Mouse (Mus musculus): ENCODE data around the gene Wdr41. TPM values are rescaled to one million over a fixed set of nuclear protein-coding genes. Genes with fewer than 3 reads are reported as not detected.

Wdr41 gene
- total and polyA plus RNA-seq, 3 experiments = 5.0 to 12.7 (median 10.7) TPM

DNA sequence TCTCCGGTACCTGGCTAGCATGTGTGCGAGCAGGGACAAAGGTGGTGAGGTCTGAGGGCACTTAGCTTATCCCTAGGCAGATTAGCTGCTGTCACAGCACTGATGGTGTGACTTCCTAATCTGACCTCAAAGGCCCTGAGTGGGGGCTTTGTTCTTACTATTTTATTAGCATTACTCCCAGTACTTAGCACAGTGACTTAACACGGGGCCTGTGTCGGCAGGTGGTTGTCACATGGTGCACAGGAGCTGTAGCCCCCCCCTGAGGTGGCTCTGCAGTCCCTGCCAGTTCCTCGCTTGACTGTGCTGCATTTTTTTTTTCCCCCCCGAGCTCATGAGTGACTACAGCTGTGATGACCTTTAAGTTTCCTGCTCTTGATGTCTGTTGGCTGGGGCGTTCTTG, 2.9 kb downstream of the Wdr41 start:
- H3K9ac ChIP-seq (ENCODE audit: insufficient read depth, low read depth) = no peak overlapping the region
- in situ Hi-C loops (cut with MboI; ENCODE audit: low pct_ligation_motif_present, low pct_unique_long_range_greater_than_20kb, low sequenced_read_pairs) (no loop called here), dilution Hi-C loops (cut with MboI; ENCODE audit: extremely low pct_ligation_motif_present, extremely low pct_unique_long_range_greater_than_20kb, low sequenced_read_pairs) (no loop called here)
- no peak overlapping the region for H3K27ac ChIP-seq (ENCODE audit: insufficient read depth, low read depth)
- DNase-seq (ENCODE audit: extremely low read depth) = no peak
- H3K4me2 ChIP-seq (ENCODE audit: insufficient read depth, low read depth, poor library complexity, severe bottlenecking) = no peak overlapping the region
- H3K79me2 ChIP-seq (replicated peaks; ENCODE audit: control insufficient read depth, extremely low read depth, insufficient read depth, poor library complexity, severe bottlenecking) = no peaks in the 10 kb centered on the region
- peaks cover 5 to 32% of the 10 kb centered on the region in 2 experiments; a peak in 3 of 4 replicates for H3K4me1 ChIP-seq (ENCODE audit: control insufficient read depth in 1 of 2, insufficient read depth in 2 of 2)
- no peak for TF ChIP-seq CHD1 (IDR thresholded peaks at IDR 0.05; ENCODE audit: low read depth, low read length)
- no peak for TF ChIP-seq ZC3H11A (IDR thresholded peaks at IDR 0.05; ENCODE audit: low read depth, low read length)
- no peaks in the 10 kb centered on the region for H3K9me3 ChIP-seq (replicated peaks; ENCODE audit: low read length)
- H3K4me3 ChIP-seq (replicated peaks in 1 of 3; ENCODE audit: low read depth in 2 of 3, low read length in 2 of 3, poor library complexity in 1 of 3) = no peak overlapping the region
- peaks cover 0 to 27% of the 10 kb centered on the region in 2 experiments for H3K36me3 ChIP-seq (replicated peaks in 1 of 2; ENCODE audit: control insufficient read depth in 1 of 2, insufficient read depth in 1 of 2, low read length in 1 of 2)
- H3K27me3 ChIP-seq (replicated peaks) = no peaks in the 10 kb centered on the region

DNA sequence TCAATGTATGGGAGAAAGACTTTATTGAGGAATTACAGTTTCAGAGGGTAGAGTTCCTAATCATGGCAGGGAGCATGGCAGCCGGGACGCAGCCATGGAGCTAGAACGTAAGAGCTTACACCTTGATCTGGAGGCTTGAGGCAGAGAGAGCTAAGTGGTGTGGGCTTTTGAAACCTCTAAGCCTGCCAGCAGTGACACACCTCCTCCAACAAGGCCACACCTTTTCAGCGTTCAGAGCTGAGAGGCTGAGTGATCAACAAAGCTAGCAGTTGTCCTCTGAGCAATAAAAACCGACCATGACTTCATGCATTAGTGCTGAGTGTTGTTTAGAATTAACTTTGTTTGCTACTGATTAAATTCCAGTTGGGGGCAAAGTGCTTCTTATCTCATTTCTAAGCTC, 14.4 kb downstream of the Wdr41 start:
- dilution Hi-C loops (cut with MboI; ENCODE audit: extremely low pct_ligation_motif_present, extremely low pct_unique_long_range_greater_than_20kb, low sequenced_read_pairs) = no loop called here
- Histone ChIP-seq H3K27me3 (replicated peaks) (no peaks in the 10 kb centered on the region), H3K4me3 (replicated peaks in 1 of 3; ENCODE audit: low read depth in 2 of 3, low read length in 2 of 3, poor library complexity in 1 of 3) (no peak overlapping the region), H3K27ac (ENCODE audit: insufficient read depth, low read depth) (no peak overlapping the region), H3K9me3 (replicated peaks; ENCODE audit: low read length) (no peaks in the 10 kb centered on the region), H3K79me2 (replicated peaks; ENCODE audit: control insufficient read depth, extremely low read depth, insufficient read depth, poor library complexity, severe bottlenecking) (no peaks in the 10 kb centered on the region), H3K4me1 (ENCODE audit: control insufficient read depth in 1 of 2, insufficient read depth in 2 of 2) (peaks cover 0 to 3% of the 10 kb centered on the region in 2 experiments; a peak in 1 of 4 replicates), H3K9ac (ENCODE audit: insufficient read depth, low read depth) (no peak overlapping the region), H3K36me3 (replicated peaks in 1 of 2; ENCODE audit: control insufficient read depth in 1 of 2, insufficient read depth in 1 of 2, low read length in 1 of 2) (peaks cover 0 to 11% of the 10 kb centered on the region in 2 experiments), H3K4me2 (ENCODE audit: insufficient read depth, low read depth, poor library complexity, severe bottlenecking) (no peak overlapping the region)
- in situ Hi-C loops (cut with MboI; ENCODE audit: low pct_ligation_motif_present, low pct_unique_long_range_greater_than_20kb, low sequenced_read_pairs) = no loop called here
- DNase-seq (ENCODE audit: extremely low read depth) = no peak
- TF ChIP-seq ZC3H11A (IDR thresholded peaks at IDR 0.05; ENCODE audit: low read depth, low read length) = no peak
- TF ChIP-seq SIN3A (IDR thresholded peaks at IDR 0.05; ENCODE audit: low read length) = no peak
- TF ChIP-seq JUN (IDR thresholded peaks at IDR 0.05; ENCODE audit: insufficient read depth, low read depth, low read length) = no peak
- TF ChIP-seq TBP (conservative IDR thresholded peaks at IDR 0.05; ENCODE audit: low read depth, low read length) = no peak
- TF ChIP-seq TCF12 (IDR thresholded peaks at IDR 0.05; ENCODE audit: low read depth, low read length) = no peak
- TF ChIP-seq JUND (conservative IDR thresholded peaks at IDR 0.05; ENCODE audit: low read depth, low read length) = no peak
- no peak for TF ChIP-seq IRF4 (IDR thresholded peaks at IDR 0.05; ENCODE audit: low read depth, low read length)
- no peak for TF ChIP-seq ZNF384 (IDR thresholded peaks at IDR 0.05; ENCODE audit: low read depth, low read length)
- no peak for TF ChIP-seq NRF1 (IDR thresholded peaks at IDR 0.05; ENCODE audit: low read depth, low read length)

DNA sequence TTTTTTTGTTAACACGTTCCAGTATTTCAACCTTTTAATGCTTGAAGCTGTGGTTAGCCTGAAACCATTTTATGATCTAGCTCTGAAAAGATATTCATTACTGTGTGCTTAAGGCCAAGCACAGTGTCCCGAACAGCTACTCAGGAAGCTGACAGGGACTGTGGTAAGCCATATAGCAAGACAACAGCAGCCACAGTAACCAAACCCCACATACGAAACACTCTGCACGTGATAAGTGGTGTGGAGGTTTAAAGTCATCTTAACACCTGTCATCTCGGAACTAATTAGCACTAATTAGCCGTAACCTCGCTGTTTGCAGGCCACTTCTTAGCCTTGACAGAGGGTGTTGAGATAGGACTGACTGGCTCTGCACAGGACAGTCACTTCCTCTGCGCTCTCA, 31.1 kb downstream of the Wdr41 start:
- Histone ChIP-seq H3K36me3 (replicated peaks in 1 of 2; ENCODE audit: control insufficient read depth in 1 of 2, insufficient read depth in 1 of 2, low read length in 1 of 2) (peaks cover 0 to 13% of the 10 kb centered on the region in 2 experiments), H3K27me3 (replicated peaks) (no peaks in the 10 kb centered on the region), H3K4me1 (ENCODE audit: control insufficient read depth in 1 of 2, insufficient read depth in 2 of 2) (peaks cover 15 to 56% of the 10 kb centered on the region in 2 experiments), H3K4me2 (ENCODE audit: insufficient read depth, low read depth, poor library complexity, severe bottlenecking) (no peak overlapping the region), H3K79me2 (replicated peaks; ENCODE audit: control insufficient read depth, extremely low read depth, insufficient read depth, poor library complexity, severe bottlenecking) (no peaks in the 10 kb centered on the region), H3K9me3 (replicated peaks; ENCODE audit: low read length) (no peaks in the 10 kb centered on the region), H3K9ac (ENCODE audit: insufficient read depth, low read depth) (no peak overlapping the region), H3K4me3 (replicated peaks in 1 of 3; ENCODE audit: low read depth in 2 of 3, low read length in 2 of 3, poor library complexity in 1 of 3) (no peak overlapping the region), H3K27ac (ENCODE audit: insufficient read depth, low read depth) (no peak overlapping the region; the same call in 1 of the 2 replicates)
- in situ Hi-C loops (cut with MboI; ENCODE audit: low pct_ligation_motif_present, low pct_unique_long_range_greater_than_20kb, low sequenced_read_pairs) (no loop called here), dilution Hi-C loops (cut with MboI; ENCODE audit: extremely low pct_ligation_motif_present, extremely low pct_unique_long_range_greater_than_20kb, low sequenced_read_pairs) (no loop called here)
- DNase-seq (ENCODE audit: extremely low read depth) = no peak
- TF ChIP-seq MEF2A (IDR thresholded peaks at IDR 0.05; ENCODE audit: borderline replicate concordance, low read depth, low read length) = no peak
- TF ChIP-seq BHLHE40 (IDR thresholded peaks at IDR 0.05; ENCODE audit: low read depth, low read length) = peak; percentile 70; the same call in 1 of the 2 replicates

Data from CH12.LX (cell line).